Mouse (Mus musculus) lung, adult 18-20 months (tissue): ENCODE measurements at regions not wholly inside any gene's neighbourhood (a gene's known extent, or its start where the extent isn't known, plus 50 kb on each side); places are given as distances from the start of the nearest gene placed in this dataset.

Experiments
- DNase-seq, 2 experiments: peaks; one replicate each; pipeline ENCODE4 v3.0.0; 2022; ENCODE audit warnings: mixed read lengths in 2 of 2

- DNase-seq: no peak
Observed at GRCm38 (mm10) chr3:137795754-137796315, 68.5 kb upstream of the H2afz start.

GRCm38 (mm10) chr3:137798769-137799168 is 65.5 kb upstream of the H2afz start:
- no peak for DNase-seq

GRCm38 (mm10) chr3:137801402-137802020 is 62.8 kb upstream of the H2afz start:
- DNase-seq: peak; percentile 8 to 20

- DNase-seq: no peak
Observed at GRCm38 (mm10) chr3:137807423-137807822, 56.9 kb upstream of the H2afz start.

GRCm38 (mm10) chr3:137807913-137808684 is 56.2 kb upstream of the H2afz start:
- no peak for DNase-seq

- DNase-seq: no peak
Observed at GRCm38 (mm10) chr3:137810123-137810522, 54.2 kb upstream of the H2afz start.
